Mouse (Mus musculus): ENCODE measurements around the gene Chn1.
"Not testable (repeated sequence)": the region's sequence is repeated elsewhere in the genome, so short reads cannot be mapped to it uniquely, and the experiment has no call there.

Gene Chn1

DNA sequence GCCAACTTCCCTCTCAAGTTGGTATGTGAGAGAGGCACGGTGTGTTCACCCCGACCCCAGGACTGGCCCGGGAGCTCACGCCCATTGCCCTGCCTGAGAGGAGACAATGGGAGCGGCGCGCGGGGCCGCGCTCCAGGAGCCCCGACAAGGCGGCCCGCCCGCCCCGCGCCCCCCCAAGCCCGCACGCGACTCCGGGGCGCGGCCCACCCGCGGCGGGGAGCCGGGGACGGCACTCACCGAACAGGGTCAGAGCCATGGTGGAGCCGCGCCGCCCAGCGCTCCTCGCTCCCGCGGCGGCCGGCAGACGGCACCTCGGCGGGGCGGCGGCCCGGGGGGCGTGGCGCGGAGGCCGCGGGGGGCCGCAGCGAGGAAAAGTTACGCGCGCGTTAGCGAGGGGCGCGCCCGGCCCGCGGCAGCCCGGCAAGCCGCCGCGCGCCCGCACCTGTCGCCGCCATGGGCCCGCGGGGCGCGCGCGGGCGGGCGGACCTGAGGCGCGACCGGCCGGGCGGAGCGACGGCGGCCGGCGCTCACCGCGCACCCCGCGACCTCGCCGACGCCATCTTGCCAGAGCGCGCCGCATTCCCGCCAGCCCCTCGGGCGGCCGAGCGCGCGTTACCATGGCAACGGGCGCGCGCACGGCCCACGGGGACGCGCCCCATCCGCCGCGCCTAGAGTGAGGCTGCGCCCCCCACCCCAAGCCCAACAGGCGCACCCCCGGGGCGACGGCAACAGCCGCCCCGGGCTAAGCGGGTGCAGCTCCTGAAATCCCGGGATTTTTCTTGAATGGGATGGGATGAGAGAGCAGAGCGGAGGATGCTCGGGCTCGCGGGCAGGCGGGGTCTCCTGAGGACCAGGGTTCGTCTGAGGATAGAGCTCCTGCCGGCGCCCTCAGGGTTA, at the start of gene Chn1:
TSS of gene Chn1 (minus strand) at position 561 of the 897 bp plus-strand sequence.
- DNase-seq (ENCODE audit: low read depth in 1 of 2, low spot score in 2 of 2) = no peak

DNA sequence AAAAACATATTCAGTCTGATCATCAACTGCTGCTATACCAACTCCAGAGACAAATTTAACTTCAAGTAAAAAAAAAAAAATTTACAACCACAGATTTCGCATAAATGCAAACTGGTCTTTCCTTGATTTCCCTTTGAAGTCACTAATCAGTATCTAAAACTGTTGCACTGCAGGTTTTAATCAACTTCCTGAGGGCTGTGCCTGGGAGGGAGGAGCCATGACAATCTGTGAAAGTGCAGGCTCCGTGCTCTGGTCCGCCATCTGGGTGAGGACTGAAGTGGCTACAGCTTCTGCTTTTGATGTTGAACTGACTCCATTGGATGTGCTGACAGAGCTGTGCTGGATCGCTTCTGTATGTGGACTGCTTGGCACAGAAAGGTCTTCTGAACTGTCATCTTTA, 43.6 kb upstream of the Chn1 start:
- no peak for DNase-seq (ENCODE audit: low read depth in 1 of 2, low spot score in 2 of 2)

DNA sequence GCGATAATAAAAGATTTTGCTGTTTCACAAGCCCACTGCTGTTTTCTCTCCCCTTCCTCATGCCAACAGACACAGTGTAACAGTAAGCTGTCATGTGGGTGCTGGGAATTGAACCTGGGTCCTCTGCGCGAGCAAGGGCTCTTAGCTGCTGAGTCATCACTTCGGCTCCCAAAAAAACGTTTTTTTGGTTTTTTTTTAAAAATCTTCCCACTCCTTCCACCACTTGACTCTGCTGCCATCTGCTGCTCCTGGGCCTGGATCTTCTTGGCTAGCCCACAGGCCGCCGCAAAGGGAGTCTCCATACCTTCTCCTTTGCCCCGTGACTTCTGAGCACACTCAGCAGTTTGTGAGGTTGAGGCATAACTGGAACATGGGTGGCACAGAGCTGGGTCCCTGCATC, 32.5 kb upstream of the Chn1 start:
- DNase-seq (ENCODE audit: low read depth in 1 of 2, low spot score in 2 of 2) = no peak

DNA sequence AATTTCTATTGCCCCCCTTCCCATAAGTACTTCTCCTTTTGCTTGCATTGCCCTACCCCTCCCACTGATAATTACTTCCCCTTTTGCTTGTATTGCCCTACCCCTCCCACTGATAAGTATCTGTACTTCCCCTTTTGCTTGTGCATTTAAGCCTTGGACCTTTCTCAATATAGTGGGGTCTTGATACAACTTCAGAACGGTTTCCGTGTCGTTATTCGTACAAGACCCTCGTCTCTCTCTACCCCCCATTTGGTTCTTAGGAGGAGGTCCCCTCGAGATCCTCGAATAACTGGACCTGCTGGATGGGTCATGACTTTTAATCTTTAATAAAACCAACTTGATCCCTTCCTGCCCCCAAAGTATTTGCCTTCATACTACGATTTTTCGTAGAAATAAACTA, 25.0 kb upstream of the Chn1 start:
- DNase-seq (ENCODE audit: low read depth in 1 of 2, low spot score in 2 of 2) = not testable (repeated sequence)

DNA sequence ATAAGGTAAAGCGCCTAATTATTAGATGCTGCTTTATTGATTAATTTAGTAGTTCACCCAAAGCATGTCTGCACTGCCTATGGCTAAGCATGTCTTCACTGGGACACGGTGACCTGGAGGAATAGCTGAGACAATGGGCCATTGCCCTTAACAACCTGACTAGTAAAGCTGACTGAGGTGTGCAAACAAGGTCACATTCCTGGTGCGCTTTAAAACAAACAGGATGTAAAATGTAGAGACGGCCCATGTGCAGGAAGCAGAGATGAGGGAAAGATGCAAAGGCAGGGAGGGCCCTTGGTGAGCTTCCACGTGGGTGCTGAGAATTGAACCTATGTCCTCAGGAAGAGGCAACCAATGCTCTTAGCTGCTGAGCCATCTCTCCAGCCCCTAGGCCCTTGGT, 23.6 kb upstream of the Chn1 start:
- DNase-seq (ENCODE audit: low read depth in 1 of 2, low spot score in 2 of 2) = no peak

DNA sequence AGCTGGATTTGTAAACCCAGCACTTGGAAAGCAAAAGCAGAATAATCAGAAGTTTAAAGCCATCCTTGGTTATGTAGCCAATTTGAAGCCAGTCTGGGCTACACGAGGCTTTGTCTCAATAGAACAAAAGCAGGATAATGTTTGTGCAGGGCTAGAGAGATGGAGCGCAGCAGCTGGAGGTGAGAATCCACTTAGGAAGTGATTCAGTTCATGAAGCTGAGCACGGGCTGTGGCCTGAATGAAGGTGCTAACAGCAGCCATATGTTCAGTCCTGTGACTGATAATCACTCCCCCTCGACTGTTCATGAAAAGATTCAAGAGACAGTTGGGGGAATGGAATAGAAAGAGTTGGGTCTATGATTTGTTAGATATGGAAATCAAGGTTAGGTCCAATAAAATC, 23.0 kb upstream of the Chn1 start:
- DNase-seq (ENCODE audit: low read depth in 1 of 2, low spot score in 2 of 2) = no peak

DNA sequence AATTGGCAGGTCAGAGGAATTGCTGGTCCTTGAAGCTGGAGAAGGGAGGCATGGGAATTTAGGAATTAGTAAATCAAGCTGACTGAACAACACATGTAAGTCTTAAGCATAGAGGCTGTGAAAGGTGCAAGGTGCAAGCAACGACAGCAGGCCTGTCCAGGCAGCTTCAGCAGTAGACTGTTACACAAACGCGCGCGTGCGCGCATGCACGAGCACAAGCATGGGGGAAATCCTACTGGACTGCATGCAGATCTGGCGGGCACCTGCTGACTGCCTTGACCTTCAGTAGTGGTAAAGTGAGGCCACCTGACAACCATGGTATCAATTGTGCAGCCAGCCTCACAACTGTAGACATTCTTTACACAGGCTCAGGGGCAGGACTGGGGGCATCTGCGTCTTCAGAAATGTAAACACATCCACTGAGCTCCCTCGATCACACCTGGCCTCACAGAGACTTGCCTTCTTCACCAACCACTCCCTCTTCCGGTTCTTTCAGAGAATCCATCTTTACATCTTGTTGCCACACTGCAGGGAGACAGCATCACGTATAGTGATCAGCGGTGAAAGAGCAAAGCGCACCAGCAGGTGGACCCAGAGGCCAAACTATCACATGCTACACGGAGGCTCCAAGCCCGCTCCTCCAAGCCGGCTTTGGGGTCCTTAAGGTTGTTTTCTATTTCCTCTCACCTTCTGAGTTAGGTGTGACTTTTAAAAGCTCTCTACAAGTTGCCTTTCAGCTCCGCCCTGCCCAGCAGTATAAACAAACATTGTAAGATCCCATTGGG, 16.9 kb upstream of the Chn1 start:
- DNase-seq (ENCODE audit: low read depth in 1 of 2, low spot score in 2 of 2) = no peak

DNA sequence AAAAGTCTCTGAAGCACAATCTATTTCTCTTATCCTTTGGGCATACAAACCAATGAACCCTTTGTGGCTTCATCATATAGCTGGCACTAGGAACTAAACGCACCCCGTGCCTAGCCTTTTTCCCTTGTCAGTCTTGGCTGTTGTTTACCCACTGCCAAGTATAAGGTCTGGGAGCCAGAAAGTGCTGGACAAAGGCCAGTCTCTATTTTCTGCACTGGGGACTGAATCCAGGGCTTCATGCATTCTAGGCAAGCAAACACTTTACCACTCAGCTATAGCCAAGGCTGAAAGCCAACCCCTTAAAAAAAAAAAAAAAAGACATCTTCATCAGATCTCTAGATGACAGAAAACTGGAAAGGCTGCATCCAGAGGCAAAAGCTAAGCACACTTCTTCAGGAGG, 15.2 kb upstream of the Chn1 start:
- no peak for DNase-seq (ENCODE audit: low read depth in 1 of 2, low spot score in 2 of 2)

DNA sequence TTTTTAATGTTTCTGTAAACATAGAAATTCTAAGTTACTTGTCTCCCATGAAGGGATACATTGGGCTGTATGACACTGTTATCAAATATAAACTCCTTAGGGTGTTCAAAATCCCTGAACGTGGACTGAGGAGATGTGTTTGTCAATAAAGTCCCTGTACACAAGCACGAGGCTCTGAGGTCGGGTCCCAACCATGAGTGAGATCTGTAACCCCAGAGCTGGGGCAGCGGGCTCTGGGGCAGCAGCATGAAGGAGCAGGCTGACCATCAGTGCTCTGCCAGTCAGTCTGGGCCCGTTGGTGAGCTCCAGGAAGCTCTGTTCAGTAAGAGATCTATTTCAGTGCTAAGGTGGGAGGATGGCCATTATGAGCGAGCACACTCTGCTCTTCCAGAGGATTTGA, 13.2 kb upstream of the Chn1 start:
- DNase-seq (ENCODE audit: low read depth in 1 of 2, low spot score in 2 of 2) = no peak

DNA sequence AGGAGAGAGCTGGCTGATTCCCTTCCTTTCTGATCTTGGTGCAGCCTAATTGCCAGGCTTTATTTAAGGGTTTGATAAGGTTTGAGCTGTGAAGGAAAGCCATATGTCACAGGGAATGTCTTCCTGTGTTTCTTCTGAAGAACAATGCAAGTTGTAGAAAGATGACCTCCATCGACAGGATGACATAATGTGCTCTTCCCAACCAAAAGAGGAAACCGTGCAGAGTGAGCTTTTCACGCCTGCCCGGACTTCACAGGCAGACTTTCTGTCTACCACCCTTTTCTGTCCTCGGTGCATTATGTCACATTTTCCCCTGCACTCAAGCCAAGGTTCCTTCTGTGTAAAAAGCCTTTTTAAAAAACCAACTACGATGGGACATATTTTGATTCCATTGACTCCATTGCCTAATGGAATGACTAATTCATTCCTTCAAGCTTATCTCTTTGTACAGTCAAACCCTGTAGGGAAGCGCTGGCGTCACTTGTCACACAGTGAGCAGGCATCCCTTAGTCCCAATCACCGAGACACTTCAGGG, 7.3 kb upstream of the Chn1 start:
- no peak for DNase-seq (ENCODE audit: low read depth in 1 of 2, low spot score in 2 of 2)

DNA sequence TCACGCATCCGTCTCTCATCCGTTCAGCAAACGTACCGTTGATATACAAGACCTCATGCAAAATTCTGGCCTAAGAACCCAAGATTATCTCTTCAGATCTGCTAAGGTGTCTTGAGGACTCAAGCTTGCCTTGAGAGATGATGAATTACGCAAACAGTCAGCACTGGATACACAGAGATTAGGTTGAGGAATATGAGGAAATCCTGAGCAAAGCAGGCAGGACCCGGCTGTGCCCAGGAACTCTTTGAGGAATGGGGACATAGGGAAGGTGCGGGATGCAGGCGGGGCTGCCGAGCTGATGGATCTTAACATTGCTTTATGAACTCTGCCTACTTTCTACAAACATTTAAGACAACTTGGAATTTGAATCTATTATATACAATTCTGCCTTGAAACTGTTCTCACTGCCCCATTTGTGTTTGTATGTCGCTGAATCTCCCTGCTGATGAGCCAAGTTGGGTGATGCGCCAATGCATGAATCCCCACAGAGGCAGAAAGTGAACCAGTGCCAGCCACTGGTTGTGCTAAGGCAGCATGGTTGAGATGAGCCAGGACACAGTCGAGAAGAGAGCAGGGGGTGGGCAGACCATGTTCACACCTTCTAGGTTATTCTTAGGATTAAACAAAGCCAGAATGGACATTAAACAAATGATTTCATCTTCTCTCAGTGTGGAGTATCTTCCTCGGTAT, 5.3 kb upstream of the Chn1 start:
- no peak for DNase-seq (ENCODE audit: low read depth in 1 of 2, low spot score in 2 of 2)

DNA sequence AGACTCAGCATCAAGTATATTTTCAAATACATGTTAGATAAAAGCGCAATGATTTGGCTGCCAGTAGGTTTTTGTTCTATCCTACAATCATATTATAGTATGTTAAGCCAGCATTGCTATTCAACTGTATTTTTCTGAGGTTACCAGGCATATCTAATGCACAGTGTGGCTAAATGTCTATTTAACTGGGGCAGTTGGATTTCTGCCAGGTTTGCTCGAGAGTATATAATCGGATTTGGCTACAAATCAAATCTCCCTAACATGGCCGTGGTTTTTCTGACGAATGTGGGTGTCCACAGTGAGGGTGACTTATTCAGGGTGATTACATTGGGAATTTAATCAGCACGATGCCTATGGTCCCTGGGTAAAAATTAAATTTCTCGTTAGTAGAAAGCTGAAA, 4.7 kb upstream of the Chn1 start:
- no peak for DNase-seq (ENCODE audit: low read depth in 1 of 2, low spot score in 2 of 2)

DNA sequence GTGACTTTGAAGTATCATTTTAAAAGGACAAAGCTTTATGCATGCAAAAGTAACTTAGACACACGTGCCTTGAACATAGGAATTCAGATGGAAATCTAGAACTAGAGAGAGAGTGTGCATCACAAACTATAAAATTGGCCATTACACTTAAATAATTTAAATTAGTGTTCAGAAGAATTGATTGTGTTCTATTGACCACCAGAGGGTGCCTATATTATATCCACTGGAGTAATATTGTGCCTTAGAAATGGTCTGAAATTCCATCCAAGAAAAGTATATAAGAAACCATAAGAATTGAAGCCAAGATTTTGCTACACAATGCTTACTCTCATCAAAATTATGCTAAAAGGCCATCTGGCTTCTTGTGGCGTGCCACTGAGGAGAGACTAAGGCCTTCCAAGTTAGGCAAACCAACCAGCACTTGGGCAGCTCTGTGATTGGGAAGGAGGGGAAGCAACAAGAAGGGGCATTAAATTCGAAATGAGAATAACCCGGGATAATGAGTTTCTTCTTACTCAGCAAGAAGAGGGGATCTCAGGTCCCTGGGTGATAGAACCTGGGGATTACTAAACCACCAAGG, 4.0 kb upstream of the Chn1 start:
- DNase-seq (ENCODE audit: low read depth in 1 of 2, low spot score in 2 of 2) = no peak

DNA sequence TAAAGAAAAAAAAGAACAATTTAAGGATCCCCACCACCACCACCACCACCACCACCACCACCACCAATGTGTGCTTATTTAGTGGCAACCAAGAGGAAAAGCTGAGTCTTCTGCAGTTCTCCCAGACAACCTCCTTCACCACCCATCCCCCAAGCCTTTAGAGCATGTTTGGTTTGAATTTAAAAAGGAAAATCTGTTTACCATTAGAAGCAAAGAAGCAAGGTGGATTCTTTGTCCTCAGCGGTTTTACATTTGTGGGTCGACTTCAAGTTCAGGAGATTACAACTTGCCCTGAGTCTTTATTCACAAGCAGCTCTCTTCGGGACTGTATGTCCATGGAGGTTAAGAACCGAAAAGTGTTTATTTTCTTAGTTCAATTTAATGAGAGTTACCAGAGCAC, 1.8 kb upstream of the Chn1 start:
- DNase-seq (ENCODE audit: low read depth in 1 of 2, low spot score in 2 of 2) = no peak

DNA sequence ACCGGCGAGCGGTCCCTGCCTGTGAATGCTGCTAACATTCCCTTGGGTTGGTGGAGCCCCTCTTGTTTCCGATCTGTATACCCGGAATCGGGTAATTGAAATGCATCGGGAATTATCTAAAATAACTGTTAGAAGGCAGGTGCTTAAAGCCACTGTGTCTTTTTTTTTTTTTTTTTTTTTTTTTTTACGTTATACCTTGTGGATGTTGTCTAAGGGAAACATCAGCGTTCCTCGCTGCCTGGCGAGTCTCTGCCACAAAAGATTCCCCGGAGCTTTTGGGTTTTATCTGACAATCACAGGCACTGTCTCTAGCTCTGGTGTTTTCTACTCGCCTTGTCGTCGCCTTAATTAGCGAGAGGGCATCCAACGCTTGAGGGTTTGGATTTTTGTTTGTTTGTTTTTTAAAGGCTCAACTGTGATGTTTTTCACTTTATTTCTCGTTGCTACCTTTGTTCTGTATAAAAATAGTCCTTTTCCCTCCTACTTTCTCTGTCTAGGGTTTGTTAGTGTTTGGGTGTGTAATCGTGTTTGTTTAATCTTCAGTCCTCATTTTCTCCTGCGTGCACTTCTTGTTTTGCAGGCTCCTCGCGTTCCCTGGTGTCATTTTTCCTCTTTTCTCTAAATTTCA, 651 bp upstream of the Chn1 start:
- no peak for DNase-seq (ENCODE audit: low read depth in 1 of 2, low spot score in 2 of 2)

DNA sequence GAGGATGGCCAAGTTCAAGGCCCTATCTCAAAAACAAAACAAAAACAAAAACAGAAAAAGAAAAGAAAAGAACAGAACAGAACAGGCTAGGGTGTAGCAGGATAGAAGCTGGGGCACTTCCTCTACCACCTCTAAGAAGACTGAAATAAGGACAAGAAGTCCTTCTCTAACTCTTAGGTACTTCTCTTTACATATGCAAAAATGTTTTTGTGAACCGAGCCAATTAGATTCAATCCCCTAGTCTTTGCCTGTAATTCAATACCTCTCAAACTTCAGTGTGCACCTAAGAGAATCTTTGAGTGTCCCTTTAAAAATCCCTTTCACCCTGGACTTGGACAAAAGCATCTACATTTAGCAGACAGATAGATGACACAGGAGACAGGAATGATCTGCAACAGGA, 2.2 kb downstream of the Chn1 start:
- DNase-seq (ENCODE audit: low read depth in 1 of 2, low spot score in 2 of 2) = no peak

DNA sequence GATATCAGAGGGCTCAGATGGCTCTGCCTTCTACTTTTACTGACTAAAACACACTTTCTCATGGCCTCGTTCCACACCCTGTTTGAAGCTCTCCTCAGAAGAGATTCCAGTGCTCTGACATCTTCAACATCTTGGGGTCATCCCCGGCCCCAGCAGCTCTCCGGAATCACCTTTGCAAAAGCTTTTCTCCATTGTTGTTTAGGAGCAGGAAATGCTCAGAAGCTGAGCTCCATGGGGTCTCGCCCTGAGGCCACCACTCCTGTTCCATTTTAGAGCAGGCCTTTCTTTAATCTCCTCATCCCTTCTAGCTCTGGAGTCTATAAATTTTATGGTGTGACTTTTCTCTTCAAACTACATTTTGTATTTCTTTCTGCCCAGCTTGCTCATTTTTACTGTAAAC, 6.5 kb downstream of the Chn1 start:
- DNase-seq (ENCODE audit: low read depth in 1 of 2, low spot score in 2 of 2) = no peak

DNA sequence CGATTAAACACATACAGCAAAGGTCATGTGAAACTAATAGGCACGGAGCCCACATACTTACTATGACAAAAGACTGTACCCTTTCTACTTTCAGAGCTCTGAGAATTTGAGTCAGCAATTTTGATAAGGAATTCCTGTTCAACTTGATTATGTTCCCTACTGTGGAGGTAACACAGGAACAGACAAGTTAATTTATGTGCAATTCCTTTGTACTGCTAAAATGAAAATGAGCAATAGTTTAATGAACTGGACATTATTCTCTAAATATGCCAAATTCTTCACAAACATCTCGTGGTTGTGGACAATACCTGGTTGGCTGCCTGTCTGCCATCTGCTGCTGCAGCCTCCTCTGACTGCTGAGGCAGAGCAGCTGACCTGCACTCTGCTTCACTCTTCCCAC, 11.6 kb downstream of the Chn1 start:
- no peak for DNase-seq (ENCODE audit: low read depth in 1 of 2, low spot score in 2 of 2)

DNA sequence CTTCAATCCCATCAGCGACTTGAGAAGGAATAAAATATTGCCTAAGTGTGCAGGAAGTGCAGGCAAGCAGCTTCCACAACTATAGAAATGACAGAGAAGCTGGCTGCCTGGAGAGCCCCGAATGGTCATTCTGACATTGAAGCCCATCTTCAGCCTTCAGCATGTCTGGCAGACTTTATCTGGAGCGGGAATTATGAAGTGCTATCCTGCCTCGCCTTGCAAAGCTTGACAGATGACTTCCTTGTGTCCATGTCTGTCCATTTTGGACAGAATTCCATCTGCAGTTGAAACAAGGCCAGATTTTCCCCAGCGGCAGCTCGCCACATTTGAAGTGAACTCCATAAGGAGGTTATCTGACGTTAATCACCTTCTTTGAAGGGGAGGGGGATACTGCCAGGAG, 15.2 kb downstream of the Chn1 start:
- no peak for DNase-seq (ENCODE audit: low read depth in 1 of 2, low spot score in 2 of 2)

DNA sequence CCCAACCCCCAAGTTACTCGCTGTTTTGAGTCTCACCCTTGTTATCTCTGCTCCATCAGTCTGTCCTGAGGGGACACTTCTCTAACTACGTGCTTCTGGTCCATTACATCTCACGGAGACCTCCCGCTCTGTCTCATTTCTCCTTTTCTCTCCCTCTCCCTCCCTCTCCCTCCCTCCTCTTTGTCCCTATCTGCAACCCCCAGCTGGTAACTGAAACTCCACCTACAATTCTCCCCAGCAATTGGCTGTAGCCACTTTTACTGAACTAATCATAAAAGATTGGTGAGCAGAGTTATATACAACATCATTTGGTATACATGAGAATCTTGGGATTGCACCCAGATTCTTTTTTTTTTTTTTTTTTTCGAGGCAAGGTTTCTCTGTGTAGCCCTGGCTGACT, 16.1 kb downstream of the Chn1 start:
- DNase-seq (ENCODE audit: low read depth in 1 of 2, low spot score in 2 of 2) = no peak

DNA sequence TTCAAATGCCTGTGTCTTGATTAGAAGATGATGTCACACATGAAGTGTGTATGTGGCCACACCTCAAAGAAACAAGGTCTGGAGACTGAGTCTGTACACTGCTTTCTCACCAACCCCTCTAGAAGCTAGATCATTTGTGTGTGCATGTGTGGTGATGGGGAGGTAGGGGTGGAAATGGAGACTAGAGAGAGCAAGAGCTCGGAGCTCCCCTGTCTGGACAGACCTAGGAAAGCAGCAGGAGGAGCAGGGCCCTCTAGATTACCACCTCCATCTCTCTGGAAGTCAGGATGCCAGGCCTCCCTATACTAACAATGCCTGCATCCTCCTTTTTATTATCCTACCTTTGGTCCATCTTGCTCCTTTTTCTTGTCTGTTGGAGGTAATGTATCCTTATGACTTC, 27.8 kb downstream of the Chn1 start:
- no peak for DNase-seq (ENCODE audit: low read depth in 1 of 2, low spot score in 2 of 2)

Measured in monocyte, adult 2 months (primary cell).